Mouse (Mus musculus) stomach, postnatal 0 days (tissue): ENCODE data around the gene Spin2g. TPM values are rescaled to one million over a fixed set of nuclear protein-coding genes. Genes with fewer than 3 reads are reported as not detected.
"Not testable (repeated sequence)": the region's sequence is repeated elsewhere in the genome, so short reads cannot be mapped to it uniquely, and the experiment has no call there.

ENCODE experiments used
- ATAC-seq: fragments of 200-750 bp; cut with Nextera tagmentation; 2 replicates; pipeline ENCODE4 v1.8.0; 2017; ENCODE audit not compliant: low FRiP score, low TSS enrichment
- DNase-seq: peaks from one replicate; pipeline ENCODE4 v3.0.0-alpha.2; 2016; ENCODE audit warnings: low spot score
- H3K27ac ChIP-seq: fragments of 300-500 bp; sonication (generic); replicated peaks from 2 replicates; pipeline ENCODE4 v1.5.1; 2014; ENCODE audit warnings: mild to moderate bottlenecking, control low read depth
- H3K27me3 ChIP-seq: fragments of 300-500 bp; sonication (generic); 2 replicates; pipeline ENCODE4 v1.6.1; 2014; ENCODE audit warnings: low read length; ENCODE audit not compliant: control insufficient read depth, insufficient read depth
- H3K36me3 ChIP-seq: fragments of 300-500 bp; sonication (generic); 2 replicates; pipeline ENCODE4 v1.6.1; 2014; ENCODE audit warnings: low read length, mixed read lengths; ENCODE audit not compliant: control insufficient read depth, insufficient read depth
- H3K4me1 ChIP-seq: fragments of 300-500 bp; sonication (generic); replicated peaks from 2 replicates; pipeline ENCODE4 v1.6.1; 2014; ENCODE audit warnings: antibody characterized with exemption; ENCODE audit not compliant: control insufficient read depth, insufficient read depth
- H3K4me2 ChIP-seq: fragments of 300-500 bp; sonication (generic); replicated peaks from 2 replicates; pipeline ENCODE4 v1.6.1; 2014; ENCODE audit warnings: low read depth, mild to moderate bottlenecking, control low read depth, moderate library complexity
- H3K4me3 ChIP-seq: fragments of 300-500 bp; sonication (generic); 2 replicates; pipeline ENCODE4 v1.5.1; 2014; ENCODE audit warnings: low read depth, low read length, control low read depth
- H3K9ac ChIP-seq: fragments of 300-500 bp; sonication (generic); 2 replicates; pipeline ENCODE4 v1.6.1; 2014; ENCODE audit warnings: mild to moderate bottlenecking, low read length, control low read depth, mixed read lengths
- H3K9me3 ChIP-seq: fragments of 300-500 bp; sonication (generic); 2 replicates; pipeline ENCODE4 v1.6.1; 2016; ENCODE audit warnings: low read length; ENCODE audit not compliant: control insufficient read depth
- WGBS: fragments of 180-500 bp; shearing (Covaris S2); extraction: QIAGEN DNeasy Blood & Tissue Kit; methylation state at CpG from one replicate; pipeline ENCODE4 v1.1.7; 2014; 5-methylcytosine and 5-hydroxymethylcytosine counted together
- polyA plus RNA-seq: library from polyadenylated mRNA; unstranded; fragments of >200 nt; fragmentation: Nextera tagmentation; extraction: Ambion mirVana; gene quantifications from 2 replicates; pipeline ENCODE4 v1.2.1, GENCODE M21; 2015

Spin2g gene
- polyA plus RNA-seq, result not detected in 2 replicates

GRCm38 (mm10) chrX:34238633-34239032 lies at the start of gene Spin2g:
Gene Spin2g, minus strand, starts transcription at chrX:34238733.
- H3K4me1 ChIP-seq, H3K9ac ChIP-seq, H3K27me3 ChIP-seq, H3K27ac ChIP-seq, H3K4me2 ChIP-seq, H3K9me3 ChIP-seq, DNase-seq, H3K4me3 ChIP-seq, ATAC-seq, H3K36me3 ChIP-seq: not testable (repeated sequence)
- WGBS, result 73% methylated on average over 6 of the region's 6 CpGs

Other genes with a start within 250 kb of the Spin2g start
- not detected in 2 replicates for gene Btbd35f9, start 77.2 kb downstream of the Spin2g start, polyA plus RNA-seq
- not detected in 2 replicates for gene Btbd35f8, start 211.8 kb upstream of the Spin2g start, polyA plus RNA-seq